Comparison of ENCODE assay signal across 8 mouse cellular contexts in genomic region chr8:71375581-71376422, GRCm38 (mm10). TPM values are rescaled to one million over a fixed set of nuclear protein-coding genes. Genes with fewer than 3 reads are reported as not detected.
DNase-seq lines count a peak whose midpoint lies in the region; ATAC-seq and TF ChIP-seq lines count a peak whose summit lies in the region.

No protein-coding gene starts in this region.

- peak overlapping the region; percentile 52 for H3K4me3 ChIP-seq in embryonic facial prominence, embryonic 10.5 days
- no peak overlapping the region; the same call in 1 of the 2 replicates for H3K4me3 ChIP-seq in heart, postnatal 0 days (ENCODE audit: low read depth, low read length)

- 8% methylated on average over 74 of the region's 74 CpGs for WGBS in embryonic facial prominence, embryonic 10.5 days
- 25% methylated on average over 72 of the region's 74 CpGs for WGBS in heart, postnatal 0 days

- peak overlapping the region; percentile 72 for H3K27ac ChIP-seq in embryonic facial prominence, embryonic 10.5 days (replicated peaks)
- peak overlapping the region; percentile 46 for H3K27ac ChIP-seq in heart, postnatal 0 days (ENCODE audit: low read depth)

- H3K36me3 ChIP-seq in embryonic facial prominence, embryonic 10.5 days (replicated peaks): peaks cover 70% of the 10 kb centered on the region
- peaks cover 40% of the 10 kb centered on the region for H3K36me3 ChIP-seq in heart, postnatal 0 days (replicated peaks; ENCODE audit: control insufficient read depth, insufficient read depth, low read length)

- peaks cover 19% of the 10 kb centered on the region for H3K27me3 ChIP-seq in embryonic facial prominence, embryonic 10.5 days (replicated peaks; ENCODE audit: low read depth, poor library complexity, severe bottlenecking)
- no peaks in the 10 kb centered on the region for H3K27me3 ChIP-seq in heart, postnatal 0 days (ENCODE audit: control insufficient read depth, insufficient read depth, low read length)

- ATAC-seq in heart, postnatal 0 days (ENCODE audit: insufficient read depth, low read depth): peak; percentile 8; the same call in 1 of the 2 replicates

- TF ChIP-seq CTCF in heart, postnatal 0 days (IDR thresholded peaks at IDR 0.05; ENCODE audit: low read depth): peak; percentile 35

- peak overlapping the region; percentile 47 for H3K4me2 ChIP-seq in heart, postnatal 0 days (ENCODE audit: low read depth, low read length)

- no peak for TF ChIP-seq EP300 in heart, postnatal 0 days (IDR thresholded peaks at IDR 0.05; ENCODE audit: low read depth)

- no peaks in the 10 kb centered on the region for H3K9me3 ChIP-seq in embryonic facial prominence, embryonic 10.5 days
- H3K9me3 ChIP-seq in heart, postnatal 0 days (replicated peaks; ENCODE audit: control insufficient read depth, low read length): no peaks in the 10 kb centered on the region

- H3K9ac ChIP-seq in heart, postnatal 0 days (replicated peaks; ENCODE audit: low read depth, low read length): no peak overlapping the region

- peak; percentile 90 for DNase-seq in A20 (ENCODE audit: low read depth, low spot score)
- DNase-seq in adrenal gland, postnatal 10 days: peak; percentile 82
- peak; percentile 74 for DNase-seq in embryonic facial prominence, embryonic 10.5 days (ENCODE audit: low spot score)
- DNase-seq in heart, postnatal 0 days (ENCODE audit: low spot score): peak; percentile 47
- DNase-seq in kidney, postnatal 4 days: peak; percentile 80 to 90
- DNase-seq in lung, postnatal 14 days: peak; percentile 64
- peak; percentile 75 for DNase-seq in retina, embryonic 14.5 days (ENCODE audit: low spot score)
- DNase-seq in urinary bladder, postnatal 36 days (ENCODE audit: low spot score in 2 of 2): peak; percentile 57 to 76

- H3K4me1 ChIP-seq in embryonic facial prominence, embryonic 10.5 days: peaks cover 68% of the 10 kb centered on the region
- H3K4me1 ChIP-seq in heart, postnatal 0 days (ENCODE audit: control insufficient read depth, insufficient read depth): peaks cover 30% of the 10 kb centered on the region

RNA-seq across cellular contexts. Expression of gene Ocel1, which starts 4.7 kb away (rescaled TPM):
- 10 to 100 TPM; 15.7 to 19.9 TPM for total RNA-seq in adrenal gland, postnatal 10 days (2021)
- polyA plus RNA-seq in embryonic facial prominence, embryonic 10.5 days (2016; fragmentation: Nextera tagmentation; extraction: Ambion mirVana): 4.0 and 5.0 TPM in 2 replicates
- total RNA-seq in heart, postnatal 0 days (2014; rRNA removed; ENCODE audit: low replicate concordance): 10.2 and 10.6 TPM in 2 replicates
- polyA plus RNA-seq in heart, postnatal 0 days (2015; fragmentation: Nextera tagmentation; extraction: Ambion mirVana): 5.7 and 5.9 TPM in 2 replicates

RNA-seq across cellular contexts. Expression of gene Nr2f6, which starts 6.0 kb away (rescaled TPM):
- 10 to 100 TPM; 70.5 to 80.8 TPM for total RNA-seq in adrenal gland, postnatal 10 days (2021)
- 63.6 and 78.0 TPM in 2 replicates for polyA plus RNA-seq in embryonic facial prominence, embryonic 10.5 days (2016; fragmentation: Nextera tagmentation; extraction: Ambion mirVana)
- 162 and 174 TPM in 2 replicates for total RNA-seq in heart, postnatal 0 days (2014; rRNA removed; ENCODE audit: low replicate concordance)
- 38.3 and 40.5 TPM in 2 replicates for polyA plus RNA-seq in heart, postnatal 0 days (2015; fragmentation: Nextera tagmentation; extraction: Ambion mirVana)

RNA-seq across cellular contexts. Expression of gene Use1, which starts 9.2 kb away (rescaled TPM):
- total RNA-seq in adrenal gland, postnatal 10 days (2021): 100 to 1,000 TPM; 170 to 185 TPM
- polyA plus RNA-seq in embryonic facial prominence, embryonic 10.5 days (2016; fragmentation: Nextera tagmentation; extraction: Ambion mirVana): 83.1 and 84.3 TPM in 2 replicates
- 91.3 and 127 TPM in 2 replicates for total RNA-seq in heart, postnatal 0 days (2014; rRNA removed; ENCODE audit: low replicate concordance)
- 94.8 and 107 TPM in 2 replicates for polyA plus RNA-seq in heart, postnatal 0 days (2015; fragmentation: Nextera tagmentation; extraction: Ambion mirVana)

RNA-seq across cellular contexts. Expression of gene Ushbp1, which starts 19.8 kb away (rescaled TPM):
- total RNA-seq in adrenal gland, postnatal 10 days (2021): 10 to 100 TPM; 28.6 to 43.1 TPM
- 5.4 and 5.5 TPM in 2 replicates for polyA plus RNA-seq in embryonic facial prominence, embryonic 10.5 days (2016; fragmentation: Nextera tagmentation; extraction: Ambion mirVana)
- 23.9 and 47.3 TPM in 2 replicates for total RNA-seq in heart, postnatal 0 days (2014; rRNA removed; ENCODE audit: low replicate concordance)
- 21.6 and 22.1 TPM in 2 replicates for polyA plus RNA-seq in heart, postnatal 0 days (2015; fragmentation: Nextera tagmentation; extraction: Ambion mirVana)

RNA-seq across cellular contexts. Expression of gene Babam1, which starts 20.9 kb away (rescaled TPM):
- total RNA-seq in adrenal gland, postnatal 10 days (2021): 10 to 100 TPM; 85.4 to 97.4 TPM
- 109 and 110 TPM in 2 replicates for polyA plus RNA-seq in embryonic facial prominence, embryonic 10.5 days (2016; fragmentation: Nextera tagmentation; extraction: Ambion mirVana)
- total RNA-seq in heart, postnatal 0 days (2014; rRNA removed; ENCODE audit: low replicate concordance): 99.2 and 155 TPM in 2 replicates
- polyA plus RNA-seq in heart, postnatal 0 days (2015; fragmentation: Nextera tagmentation; extraction: Ambion mirVana): 60.2 and 62.5 TPM in 2 replicates
